Mouse (Mus musculus) forebrain, embryonic 13.5 days (tissue): ENCODE measurements at regions not wholly inside any gene's neighbourhood (a gene's known extent, or its start where the extent isn't known, plus 50 kb on each side); places are given as distances from the start of the nearest gene placed in this dataset.

Experiments
- ATAC-seq: fragments of 200-750 bp; cut with Nextera tagmentation; 2 replicates; pipeline ENCODE4 v1.8.0; 2017
- H3K27ac ChIP-seq: fragments of 300-500 bp; sonication (generic); 2 replicates; pipeline ENCODE4 v1.5.1; 2015; ENCODE audit warnings: inconsistent platforms, mild to moderate bottlenecking, moderate library complexity
- H3K27me3 ChIP-seq: fragments of 300-500 bp; sonication (generic); 2 replicates; pipeline ENCODE4 v1.6.1; 2015; ENCODE audit warnings: mild to moderate bottlenecking, inconsistent platforms
- H3K36me3 ChIP-seq: fragments of 300-500 bp; sonication (generic); 2 replicates; pipeline ENCODE4 v1.6.1; 2015; ENCODE audit warnings: mild to moderate bottlenecking, inconsistent platforms; ENCODE audit not compliant: poor library complexity, severe bottlenecking
- H3K4me1 ChIP-seq: fragments of 300-500 bp; sonication (generic); 2 replicates; pipeline ENCODE4 v1.6.1; 2015; ENCODE audit warnings: inconsistent platforms
- H3K4me2 ChIP-seq: fragments of 300-500 bp; sonication (generic); 2 replicates; pipeline ENCODE4 v1.6.1; 2015; ENCODE audit warnings: inconsistent platforms, mild to moderate bottlenecking, moderate library complexity
- H3K4me3 ChIP-seq: fragments of 300-500 bp; sonication (generic); 2 replicates; pipeline ENCODE4 v1.5.1; 2015; ENCODE audit warnings: mild to moderate bottlenecking, inconsistent platforms
- H3K9ac ChIP-seq: fragments of 300-500 bp; sonication (generic); 2 replicates; pipeline ENCODE4 v1.6.1; 2015; ENCODE audit warnings: mild to moderate bottlenecking, inconsistent platforms
- H3K9me3 ChIP-seq: fragments of 300-500 bp; sonication (generic); replicated peaks from 2 replicates; pipeline ENCODE4 v1.6.1; 2016; ENCODE audit warnings: inconsistent platforms
- WGBS: fragments of 180-500 bp; shearing (Covaris S2); methylation state at CpG from one replicate; pipeline ENCODE4 v1.1.7; 2015; 5-methylcytosine and 5-hydroxymethylcytosine counted together

- no peaks in the 10 kb centered on the region for H3K27me3 ChIP-seq
- H3K4me2 ChIP-seq = no peak overlapping the region
- no peaks in the 10 kb centered on the region for H3K36me3 ChIP-seq
- 0 out of 2 replicates have a peak, but pooled peaks cover 7% of the 10 kb centered on the region for H3K4me1 ChIP-seq
- H3K27ac ChIP-seq = no peak overlapping the region
- 27% methylated on average over 3 of the region's 3 CpGs for WGBS
- H3K4me3 ChIP-seq = no peak overlapping the region
- no peak for ATAC-seq
- H3K9me3 ChIP-seq = no peaks in the 10 kb centered on the region
- H3K9ac ChIP-seq = no peak overlapping the region
Observed at GRCm38 (mm10) chr13:101491835-101492234, 276.2 kb downstream of the Pik3r1 start.

GRCm38 (mm10) chr13:101490961-101491360 is 277.1 kb downstream of the Pik3r1 start:
- Histone ChIP-seq H3K4me2 (no peak overlapping the region), H3K27me3 (no peaks in the 10 kb centered on the region), H3K36me3 (no peaks in the 10 kb centered on the region), H3K9ac (no peak overlapping the region), H3K9me3 (no peaks in the 10 kb centered on the region), H3K4me3 (no peak overlapping the region), H3K27ac (no peak overlapping the region), H3K4me1 (0 out of 2 replicates have a peak, but pooled peaks cover 7% of the 10 kb centered on the region)
- ATAC-seq = no peak
- 84% methylated on average over 5 of the region's 5 CpGs for WGBS

- Histone ChIP-seq H3K9me3 (no peaks in the 10 kb centered on the region), H3K4me1 (0 out of 2 replicates have a peak, but pooled peaks cover 7% of the 10 kb centered on the region), H3K27ac (no peak overlapping the region), H3K4me2 (no peak overlapping the region), H3K27me3 (no peaks in the 10 kb centered on the region), H3K9ac (no peak overlapping the region), H3K4me3 (no peak overlapping the region), H3K36me3 (no peaks in the 10 kb centered on the region)
- WGBS = 81% methylated on average over 2 of the region's 2 CpGs
- ATAC-seq = peak; percentile 80
Observed at GRCm38 (mm10) chr13:101487621-101488020, 280.4 kb downstream of the Pik3r1 start.

- H3K27ac ChIP-seq = no peak overlapping the region
- no peak overlapping the region for H3K9ac ChIP-seq
- no peak overlapping the region for H3K4me2 ChIP-seq
- H3K4me3 ChIP-seq = no peak overlapping the region
- H3K27me3 ChIP-seq = no peaks in the 10 kb centered on the region
- no peaks in the 10 kb centered on the region for H3K9me3 ChIP-seq
- 0 out of 2 replicates have a peak, but pooled peaks cover 5% of the 10 kb centered on the region for H3K4me1 ChIP-seq
- ATAC-seq = no peak
- no peaks in the 10 kb centered on the region for H3K36me3 ChIP-seq
- WGBS = 95% methylated on average over 7 of the region's 7 CpGs
Observed at GRCm38 (mm10) chr13:101485823-101486222, 282.2 kb downstream of the Pik3r1 start.

- Histone ChIP-seq H3K4me1 (0 out of 2 replicates have a peak, but pooled peaks cover 5% of the 10 kb centered on the region), H3K9me3 (no peaks in the 10 kb centered on the region), H3K4me3 (no peak overlapping the region), H3K27ac (no peak overlapping the region), H3K4me2 (no peak overlapping the region), H3K9ac (no peak overlapping the region), H3K36me3 (no peaks in the 10 kb centered on the region), H3K27me3 (no peaks in the 10 kb centered on the region)
- ATAC-seq = no peak
- WGBS = 42% methylated on average over 3 of the region's 3 CpGs
Observed at GRCm38 (mm10) chr13:101483816-101484215, 284.2 kb downstream of the Pik3r1 start.

- H3K27me3 ChIP-seq = no peaks in the 10 kb centered on the region
- H3K4me2 ChIP-seq = no peak overlapping the region
- no peak overlapping the region for H3K9ac ChIP-seq
- H3K4me1 ChIP-seq = 0 out of 2 replicates have a peak, but pooled peaks cover 5% of the 10 kb centered on the region
- H3K4me3 ChIP-seq = no peak overlapping the region
- 74% methylated on average over 6 of the region's 6 CpGs for WGBS
- ATAC-seq = peak; percentile 79
- H3K27ac ChIP-seq = no peak overlapping the region
- no peaks in the 10 kb centered on the region; the same call in 1 of the 2 replicates for H3K9me3 ChIP-seq
- H3K36me3 ChIP-seq = no peaks in the 10 kb centered on the region
Observed at GRCm38 (mm10) chr13:101481551-101482184, 286.3 kb downstream of the Pik3r1 start.

- H3K4me3 ChIP-seq = no peak overlapping the region
- ATAC-seq = no peak
- H3K9ac ChIP-seq = no peak overlapping the region
- no peak overlapping the region for H3K27ac ChIP-seq
- H3K4me1 ChIP-seq = 0 out of 2 replicates have a peak, but pooled peaks cover 5% of the 10 kb centered on the region
- H3K27me3 ChIP-seq = no peaks in the 10 kb centered on the region
- WGBS = 68% methylated on average over 2 of the region's 2 CpGs
- H3K36me3 ChIP-seq = no peaks in the 10 kb centered on the region
- no peaks in the 10 kb centered on the region; the same call in 1 of the 2 replicates for H3K9me3 ChIP-seq
- no peak overlapping the region for H3K4me2 ChIP-seq
Observed at GRCm38 (mm10) chr13:101479297-101479652, 288.7 kb downstream of the Pik3r1 start.

- Histone ChIP-seq H3K36me3 (no peaks in the 10 kb centered on the region), H3K4me1 (0 out of 2 replicates have a peak, but pooled peaks cover 5% of the 10 kb centered on the region), H3K4me3 (no peak overlapping the region), H3K27me3 (no peaks in the 10 kb centered on the region), H3K9me3 (no peaks in the 10 kb centered on the region; the same call in 1 of the 2 replicates), H3K4me2 (no peak overlapping the region), H3K9ac (no peak overlapping the region), H3K27ac (no peak overlapping the region)
- ATAC-seq = no peak
- 78% methylated on average over 4 of the region's 4 CpGs for WGBS
Observed at GRCm38 (mm10) chr13:101478608-101479296, 289.3 kb downstream of the Pik3r1 start.

GRCm38 (mm10) chr13:101473349-101473748 is 294.7 kb downstream of the Pik3r1 start:
- H3K9ac ChIP-seq = no peak overlapping the region
- H3K27me3 ChIP-seq = no peaks in the 10 kb centered on the region
- H3K4me2 ChIP-seq = no peak overlapping the region
- WGBS = 94% methylated on average over 8 of the region's 8 CpGs
- H3K9me3 ChIP-seq = no peaks in the 10 kb centered on the region; the same call in 1 of the 2 replicates
- no peaks in the 10 kb centered on the region for H3K36me3 ChIP-seq
- peaks cover 2% of the 10 kb centered on the region; the same call in 1 of the 2 replicates for H3K4me1 ChIP-seq
- H3K27ac ChIP-seq = no peak overlapping the region
- H3K4me3 ChIP-seq = no peak overlapping the region
- no peak for ATAC-seq

GRCm38 (mm10) chr13:101470560-101471247 is 297.3 kb downstream of the Pik3r1 start:
- no peak overlapping the region for H3K4me3 ChIP-seq
- 69% methylated on average over 20 of the region's 20 CpGs for WGBS
- no peak overlapping the region for H3K9ac ChIP-seq
- no peak overlapping the region for H3K27ac ChIP-seq
- H3K9me3 ChIP-seq = no peaks in the 10 kb centered on the region
- ATAC-seq = peak; percentile 27; the same call in 1 of the 2 replicates
- H3K36me3 ChIP-seq = no peaks in the 10 kb centered on the region
- no peaks in the 10 kb centered on the region for H3K27me3 ChIP-seq
- H3K4me1 ChIP-seq = peaks cover 2% of the 10 kb centered on the region; the same call in 1 of the 2 replicates
- H3K4me2 ChIP-seq = no peak overlapping the region

- H3K27me3 ChIP-seq = no peaks in the 10 kb centered on the region
- no peaks in the 10 kb centered on the region for H3K36me3 ChIP-seq
- no peak overlapping the region for H3K27ac ChIP-seq
- H3K4me3 ChIP-seq = no peak overlapping the region
- no peaks in the 10 kb centered on the region for H3K9me3 ChIP-seq
- 89% methylated on average over 3 of the region's 3 CpGs for WGBS
- no peak for ATAC-seq
- no peak overlapping the region for H3K9ac ChIP-seq
- no peak overlapping the region for H3K4me2 ChIP-seq
- peaks cover 2% of the 10 kb centered on the region; the same call in 1 of the 2 replicates for H3K4me1 ChIP-seq
Observed at GRCm38 (mm10) chr13:101465748-101466127, 302.3 kb downstream of the Pik3r1 start.
